Mouse (Mus musculus): Measurements from ENCODE around the gene Cmtm2b. TPM values are rescaled to one million over a fixed set of nuclear protein-coding genes. Genes with fewer than 3 reads are reported as not detected.
"Not testable (repeated sequence)": the region's sequence is repeated elsewhere in the genome, so short reads cannot be mapped to it uniquely, and the experiment has no call there.

Cmtm2b gene
- not detected in 2 replicates for polyA plus RNA-seq (2016; fragmentation: Nextera tagmentation; extraction: Ambion mirVana)

DNA sequence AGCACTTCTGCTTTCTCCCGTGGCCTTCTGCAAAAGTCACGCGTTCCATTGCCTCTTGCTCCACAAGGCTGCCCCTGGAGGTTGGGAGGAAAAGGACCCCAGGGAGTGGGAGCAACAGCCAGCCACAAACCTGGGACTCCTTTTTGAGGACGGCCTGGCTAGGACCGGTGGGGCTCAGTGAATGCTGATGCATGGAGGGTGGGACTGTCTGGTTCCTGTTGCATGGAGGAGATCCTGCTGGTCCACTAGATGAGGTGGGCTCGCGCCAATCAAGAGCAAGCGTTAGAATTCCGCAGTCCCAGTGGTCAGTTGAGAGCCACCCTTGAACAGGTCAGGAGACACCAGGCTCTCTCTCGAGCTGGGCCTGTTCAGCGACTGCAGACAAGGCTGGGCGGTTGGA, at the start of gene Cmtm2b:
Gene Cmtm2b, plus strand, starts transcription at position 301 of the 400 bp plus-strand sequence.
- H3K36me3 ChIP-seq; H3K27me3 ChIP-seq (ENCODE audit: low read depth, poor library complexity, severe bottlenecking); H3K9me3 ChIP-seq (replicated peaks); H3K4me1 ChIP-seq; H3K4me3 ChIP-seq; DNase-seq (ENCODE audit: low spot score); H3K27ac ChIP-seq: not testable (repeated sequence)
- 93% methylated on average over 12 of the region's 12 CpGs for WGBS

DNA sequence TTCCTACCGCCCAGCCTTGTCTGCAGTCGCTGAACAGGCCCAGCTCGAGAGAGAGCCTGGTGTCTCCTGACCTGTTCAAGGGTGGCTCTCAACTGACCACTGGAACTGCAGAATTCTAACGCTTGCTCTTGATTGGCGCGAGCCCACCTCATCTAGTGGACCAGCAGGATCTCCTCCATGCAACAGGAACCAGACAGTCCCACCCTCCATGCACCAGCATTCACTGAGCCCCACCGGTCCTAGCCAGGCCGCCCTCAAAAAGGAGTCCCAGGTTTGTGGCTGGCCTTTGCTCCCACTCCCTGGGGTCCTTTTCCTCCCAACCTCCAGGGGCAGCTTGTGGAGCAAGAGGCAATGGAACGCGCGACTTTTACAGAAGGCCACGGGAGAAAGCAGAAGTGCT, 28.9 kb upstream of the Cmtm2b start, which contains the start of gene Cmtm2a:
Gene Cmtm2a, minus strand, starts transcription at position 101 of the 400 bp plus-strand sequence.
- WGBS = 90% methylated on average over 12 of the region's 12 CpGs
- not testable (repeated sequence) for H3K36me3 ChIP-seq; H3K4me1 ChIP-seq; DNase-seq (ENCODE audit: low spot score); H3K4me3 ChIP-seq; H3K9me3 ChIP-seq (replicated peaks); H3K27me3 ChIP-seq (ENCODE audit: low read depth, poor library complexity, severe bottlenecking); H3K27ac ChIP-seq

DNA sequence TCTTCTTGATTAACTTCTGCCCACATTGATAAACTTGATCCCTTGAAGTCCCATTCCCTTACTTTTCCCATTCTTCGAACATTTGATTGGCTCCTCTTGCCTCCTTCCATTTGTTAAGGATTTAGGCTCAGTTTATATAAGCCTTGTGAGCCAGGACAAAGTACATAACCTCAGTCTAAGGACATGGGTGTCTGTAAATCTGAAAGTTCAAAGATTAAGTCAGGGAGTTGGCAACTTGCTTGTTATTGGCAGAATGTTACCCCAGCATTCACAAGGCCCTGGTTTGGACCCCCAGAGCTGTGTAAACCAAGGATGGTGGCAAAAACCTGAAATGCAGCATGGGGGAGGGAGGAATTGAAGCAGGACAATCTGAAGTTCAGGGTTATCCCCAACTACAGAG, 27.6 kb upstream of the Cmtm2b start:
- Histone ChIP-seq H3K27me3 (ENCODE audit: low read depth, poor library complexity, severe bottlenecking) (no peaks in the 10 kb centered on the region), H3K9me3 (replicated peaks) (no peaks in the 10 kb centered on the region), H3K4me1 (no peaks in the 10 kb centered on the region), H3K4me3 (no peak overlapping the region), H3K36me3 (no peaks in the 10 kb centered on the region), H3K27ac (no peak overlapping the region)
- WGBS = 93% methylated on average over 1 of the region's 1 CpGs
- no peak for DNase-seq (ENCODE audit: low spot score)

DNA sequence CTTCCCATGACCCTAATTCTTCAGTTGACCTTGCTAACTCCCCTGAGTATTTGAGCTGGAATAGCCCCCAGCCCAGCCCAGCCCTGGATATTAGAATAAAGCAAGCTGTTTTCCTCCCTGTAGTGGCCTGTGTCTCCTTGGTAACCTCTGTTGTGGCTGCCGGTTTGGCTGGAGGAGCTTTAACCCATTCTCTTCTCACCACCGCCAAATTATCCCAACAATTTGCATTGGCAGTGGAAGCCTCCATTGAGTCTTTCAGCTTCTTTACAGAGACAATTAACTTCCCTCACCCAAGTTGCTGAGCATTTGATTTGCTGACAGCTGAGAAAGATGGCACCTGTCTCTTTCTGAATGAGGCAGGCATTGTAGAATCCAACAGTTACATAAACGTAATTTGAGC, 20.5 kb upstream of the Cmtm2b start:
- not testable (repeated sequence) for DNase-seq (ENCODE audit: low spot score); H3K9me3 ChIP-seq (replicated peaks); H3K4me3 ChIP-seq; H3K4me1 ChIP-seq; H3K36me3 ChIP-seq; H3K27ac ChIP-seq; H3K27me3 ChIP-seq (ENCODE audit: low read depth, poor library complexity, severe bottlenecking)
- 36% methylated on average over 3 of the region's 3 CpGs for WGBS

DNA sequence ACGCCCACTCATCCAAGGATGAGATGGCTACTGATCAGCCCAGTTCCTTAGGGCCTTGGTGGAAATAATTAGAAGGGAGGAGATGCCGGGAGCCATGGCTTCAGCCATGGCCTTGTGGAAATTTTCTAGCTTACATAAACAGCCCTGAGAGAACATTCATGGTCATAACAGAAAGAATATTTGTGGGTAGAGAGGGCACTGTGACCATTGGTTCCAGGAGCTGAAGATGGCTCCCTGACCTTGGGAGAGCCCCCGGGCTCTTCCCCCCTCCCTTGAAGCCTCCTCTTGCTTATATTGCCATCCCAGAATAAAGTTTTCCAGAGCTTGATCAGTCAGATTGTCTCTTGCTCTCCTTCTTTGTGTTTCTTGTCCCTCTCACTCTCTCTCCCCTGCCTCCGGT, 19.5 kb upstream of the Cmtm2b start:
- not testable (repeated sequence) for H3K27me3 ChIP-seq (ENCODE audit: low read depth, poor library complexity, severe bottlenecking)
- 87% methylated on average over 4 of the region's 4 CpGs for whole genome bisulfite sequencing

DNA sequence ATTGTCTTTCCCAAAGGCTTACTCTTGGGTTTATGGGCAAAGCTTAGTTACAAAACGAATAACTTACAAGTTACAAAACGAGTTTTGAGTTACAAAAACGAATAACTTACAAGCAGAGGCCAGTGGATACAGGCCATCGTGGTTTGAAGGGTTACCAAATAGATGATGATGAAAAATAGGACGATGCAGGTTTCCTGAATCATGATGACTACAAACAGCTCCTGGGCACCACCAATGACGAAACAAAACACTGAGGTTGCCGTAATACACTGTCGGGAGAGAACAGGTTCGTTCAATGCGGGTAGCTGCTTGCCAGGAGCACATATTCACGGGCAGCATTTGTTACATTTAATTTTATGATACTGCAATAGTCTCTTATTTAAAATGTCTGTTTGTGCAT, 17.1 kb upstream of the Cmtm2b start:
- H3K4me1 ChIP-seq = no peaks in the 10 kb centered on the region
- no peak overlapping the region for H3K27ac ChIP-seq
- no peak overlapping the region for H3K4me3 ChIP-seq
- no peaks in the 10 kb centered on the region for H3K36me3 ChIP-seq
- DNase-seq (ENCODE audit: low spot score) = no peak
- WGBS = 88% methylated on average over 11 of the region's 11 CpGs
- no peaks in the 10 kb centered on the region for H3K9me3 ChIP-seq (replicated peaks)
- H3K27me3 ChIP-seq (ENCODE audit: low read depth, poor library complexity, severe bottlenecking) = no peaks in the 10 kb centered on the region

More for the DNA sequence above, 19.5 kb upstream of the Cmtm2b start:
- H3K9me3 ChIP-seq (replicated peaks); DNase-seq (ENCODE audit: low spot score); H3K36me3 ChIP-seq; H3K27ac ChIP-seq; H3K4me1 ChIP-seq; H3K4me3 ChIP-seq: not testable (repeated sequence)

DNA sequence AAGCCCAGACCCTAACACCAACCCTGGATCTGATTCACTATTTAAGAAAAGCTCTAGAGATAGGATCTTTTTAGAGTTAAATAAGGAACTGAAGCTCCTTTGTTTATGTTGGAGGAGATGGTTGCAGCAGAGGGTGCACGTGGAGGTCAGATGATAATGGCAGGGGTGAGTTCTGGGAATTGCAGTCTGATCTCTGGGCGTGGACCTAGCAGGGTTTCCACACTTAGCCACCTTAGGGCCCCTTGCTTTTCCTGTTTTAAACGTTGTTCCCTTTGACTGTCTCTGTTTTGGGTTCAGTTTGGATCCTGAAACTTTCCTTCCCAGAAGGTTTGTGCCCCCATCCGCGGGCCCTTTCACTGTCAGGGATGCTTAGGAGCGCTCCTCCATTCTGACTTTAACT, 13.7 kb upstream of the Cmtm2b start:
- not testable (repeated sequence) for DNase-seq (ENCODE audit: low spot score); H3K4me3 ChIP-seq; H3K9me3 ChIP-seq (replicated peaks); H3K27me3 ChIP-seq (ENCODE audit: low read depth, poor library complexity, severe bottlenecking); H3K4me1 ChIP-seq; H3K27ac ChIP-seq; H3K36me3 ChIP-seq
- 62% methylated on average over 6 of the region's 6 CpGs for WGBS

DNA sequence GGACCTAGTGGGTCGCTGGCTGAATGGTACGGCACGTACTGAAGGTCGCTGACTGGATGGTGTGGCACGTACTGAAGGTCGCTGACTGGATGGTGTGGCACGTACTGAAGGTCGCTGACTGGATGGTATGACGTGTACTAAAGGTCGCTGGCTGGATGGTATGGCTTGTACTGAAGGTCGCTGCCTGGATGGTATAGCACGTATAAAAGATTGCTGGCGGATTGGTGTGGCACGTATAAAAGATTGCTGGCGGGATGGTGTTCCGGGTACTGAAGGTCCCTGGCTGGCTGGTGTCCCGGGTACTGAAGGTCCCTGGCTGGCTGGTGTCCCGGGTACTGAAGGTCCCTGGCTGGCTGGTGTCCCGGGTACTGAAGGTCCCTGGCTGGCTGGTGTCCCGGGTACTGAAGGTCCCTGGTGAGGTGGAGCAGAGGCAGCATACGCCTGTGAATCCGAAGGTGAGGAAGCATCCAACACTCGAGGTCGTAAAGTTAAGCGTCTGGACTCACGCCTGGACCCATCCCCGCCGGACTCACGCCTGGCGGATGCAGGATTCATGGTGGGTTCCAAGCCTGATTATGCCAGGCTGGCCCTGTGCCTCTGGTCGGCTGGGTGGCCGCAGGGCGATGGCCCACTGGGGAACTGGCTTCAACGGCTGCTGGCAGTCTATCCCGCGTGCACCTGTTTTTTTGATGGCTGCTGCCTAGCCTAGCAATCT, 12.4 kb upstream of the Cmtm2b start, which contains the start of the genes Gm45711 and Cmtm1:
Gene Gm45711, minus strand, starts transcription at position 641 of the 715 bp plus-strand sequence.
Gene Cmtm1, minus strand, starts transcription at position 705 of the 715 bp plus-strand sequence.
- WGBS = 89% methylated on average over 36 of the region's 36 CpGs
- H3K9me3 ChIP-seq (replicated peaks); H3K4me3 ChIP-seq; H3K36me3 ChIP-seq; H3K27ac ChIP-seq; H3K4me1 ChIP-seq; H3K27me3 ChIP-seq (ENCODE audit: low read depth, poor library complexity, severe bottlenecking); DNase-seq (ENCODE audit: low spot score): not testable (repeated sequence)

DNA sequence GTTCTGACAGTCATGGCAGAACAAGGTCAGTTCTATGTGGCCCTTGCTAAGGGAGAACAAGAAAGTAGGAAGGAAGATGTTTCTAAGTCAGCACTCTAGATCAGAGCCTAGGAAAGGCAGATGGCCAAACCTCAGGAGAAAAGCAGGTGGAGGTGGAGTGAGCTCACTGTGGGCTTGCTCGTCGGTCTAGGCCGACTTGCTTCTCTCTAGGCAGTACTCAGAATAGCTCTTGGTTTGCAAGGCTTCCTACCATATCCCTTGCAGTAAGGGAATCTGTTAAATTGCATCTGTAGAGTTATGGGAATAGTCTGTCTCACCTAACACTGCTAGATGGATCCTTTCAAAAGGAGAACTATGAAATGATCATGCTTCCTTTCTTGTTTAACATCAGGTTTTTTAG, 10.0 kb upstream of the Cmtm2b start:
- DNase-seq (ENCODE audit: low spot score); H3K4me1 ChIP-seq; H3K4me3 ChIP-seq; H3K27me3 ChIP-seq (ENCODE audit: low read depth, poor library complexity, severe bottlenecking); H3K9me3 ChIP-seq (replicated peaks); H3K36me3 ChIP-seq; H3K27ac ChIP-seq: not testable (repeated sequence)
- 95% methylated on average over 3 of the region's 3 CpGs for whole genome bisulfite sequencing

DNA sequence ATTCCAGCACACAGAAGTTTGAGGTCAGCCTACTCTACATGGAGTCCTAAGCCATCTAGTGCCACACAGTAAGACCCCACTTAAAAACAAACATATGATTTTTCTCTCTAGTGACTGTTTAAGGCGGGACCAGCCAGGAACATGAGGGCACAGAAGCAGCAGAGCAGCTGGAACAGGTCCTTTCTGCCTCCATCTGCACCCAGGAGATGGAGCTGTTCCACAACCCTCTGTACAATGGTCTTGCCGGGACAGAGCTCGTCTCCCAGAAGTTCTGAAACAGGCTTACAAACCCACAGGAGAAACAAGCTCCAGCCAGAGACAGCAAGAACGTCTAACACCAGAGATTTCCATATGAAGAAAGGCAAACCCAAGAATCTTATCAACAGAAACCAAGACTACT, 8.7 kb upstream of the Cmtm2b start:
- no peaks in the 10 kb centered on the region for H3K4me1 ChIP-seq
- no peak for DNase-seq (ENCODE audit: low spot score)
- no peaks in the 10 kb centered on the region for H3K27me3 ChIP-seq (ENCODE audit: low read depth, poor library complexity, severe bottlenecking)
- H3K27ac ChIP-seq = no peak overlapping the region
- no peak overlapping the region for H3K4me3 ChIP-seq
- no peaks in the 10 kb centered on the region for H3K36me3 ChIP-seq
- no peaks in the 10 kb centered on the region for H3K9me3 ChIP-seq (replicated peaks)
- 80% methylated on average over 4 of the region's 4 CpGs for WGBS

DNA sequence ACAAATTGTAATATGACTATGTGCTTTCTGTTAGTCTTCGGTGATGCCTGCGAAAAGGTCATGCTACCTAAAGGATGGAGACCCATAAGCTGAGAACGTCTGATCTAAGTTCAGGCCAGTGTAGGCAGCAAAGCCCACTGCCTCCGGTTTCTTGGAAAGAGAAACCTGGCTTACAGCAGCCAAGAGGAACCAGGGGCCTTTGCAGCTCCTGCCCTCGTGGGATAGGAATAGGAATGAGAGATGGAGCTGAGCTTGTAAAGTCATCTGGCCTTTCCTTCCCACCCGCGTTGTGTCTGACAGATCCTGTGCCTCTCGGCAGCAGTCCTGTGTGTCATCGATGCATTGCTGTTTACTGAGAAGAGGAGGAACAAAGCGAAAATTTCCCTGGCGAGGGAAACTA, 763 bp upstream of the Cmtm2b start, which contains the start of gene Gm11020:
Gene Gm11020, plus strand, starts transcription at position 301 of the 400 bp plus-strand sequence.
- H3K4me1 ChIP-seq; H3K27ac ChIP-seq; H3K4me3 ChIP-seq; H3K27me3 ChIP-seq (ENCODE audit: low read depth, poor library complexity, severe bottlenecking); H3K9me3 ChIP-seq (replicated peaks); H3K36me3 ChIP-seq; DNase-seq (ENCODE audit: low spot score): not testable (repeated sequence)
- 90% methylated on average over 11 of the region's 11 CpGs for WGBS

DNA sequence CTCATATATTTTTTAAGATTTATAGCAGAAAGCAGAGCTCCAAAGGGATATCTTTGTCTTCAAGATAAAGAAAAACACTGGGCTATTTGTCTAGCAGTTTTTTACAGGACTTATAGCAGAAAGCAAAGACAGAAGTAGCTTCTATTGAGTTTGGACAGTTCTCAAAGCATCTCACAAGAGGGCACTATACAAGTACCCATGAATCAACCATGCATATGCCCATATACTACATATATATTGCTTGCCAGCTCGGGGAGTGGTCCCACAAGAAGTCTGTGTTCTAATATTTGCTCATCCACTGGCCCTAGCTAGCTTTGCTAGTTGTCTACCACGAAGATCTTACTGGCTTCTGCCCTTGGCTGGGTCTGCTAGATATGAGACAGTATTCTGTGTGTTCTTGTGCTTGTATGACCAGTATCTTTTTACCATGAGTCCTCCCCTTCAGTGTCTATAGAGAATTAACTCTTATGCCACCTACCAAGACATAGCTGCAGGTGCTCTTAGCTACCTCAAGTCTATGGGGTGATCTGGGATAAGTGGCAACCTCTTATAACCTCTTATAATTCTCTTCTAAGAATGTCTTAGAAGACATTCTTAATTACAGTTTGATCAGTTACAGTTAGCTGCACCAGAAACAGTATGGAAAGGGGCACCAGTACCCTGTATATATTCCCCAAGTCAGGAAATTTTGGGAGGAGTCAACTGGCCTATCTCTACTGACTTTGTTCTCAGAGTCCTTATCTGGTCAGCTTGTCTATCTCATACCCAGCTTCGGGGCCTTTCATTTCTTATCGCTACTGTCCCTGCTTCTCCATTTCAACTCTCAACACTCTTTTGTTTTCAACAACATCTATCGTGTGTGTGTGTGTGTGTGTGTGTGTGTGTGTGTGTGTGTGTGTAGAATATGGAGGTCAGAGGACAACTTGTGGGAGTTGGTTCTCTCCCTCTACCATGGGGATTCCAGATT, 10.9 kb downstream of the Cmtm2b start:
- no peaks in the 10 kb centered on the region for H3K4me1 ChIP-seq
- no peak overlapping the region for H3K27ac ChIP-seq
- no peaks in the 10 kb centered on the region for H3K9me3 ChIP-seq (replicated peaks)
- no peak for DNase-seq (ENCODE audit: low spot score)
- H3K27me3 ChIP-seq (ENCODE audit: low read depth, poor library complexity, severe bottlenecking) = no peaks in the 10 kb centered on the region
- WGBS = 83% methylated on average over 5 of the region's 5 CpGs
- no peak overlapping the region for H3K4me3 ChIP-seq
- no peaks in the 10 kb centered on the region for H3K36me3 ChIP-seq

DNA sequence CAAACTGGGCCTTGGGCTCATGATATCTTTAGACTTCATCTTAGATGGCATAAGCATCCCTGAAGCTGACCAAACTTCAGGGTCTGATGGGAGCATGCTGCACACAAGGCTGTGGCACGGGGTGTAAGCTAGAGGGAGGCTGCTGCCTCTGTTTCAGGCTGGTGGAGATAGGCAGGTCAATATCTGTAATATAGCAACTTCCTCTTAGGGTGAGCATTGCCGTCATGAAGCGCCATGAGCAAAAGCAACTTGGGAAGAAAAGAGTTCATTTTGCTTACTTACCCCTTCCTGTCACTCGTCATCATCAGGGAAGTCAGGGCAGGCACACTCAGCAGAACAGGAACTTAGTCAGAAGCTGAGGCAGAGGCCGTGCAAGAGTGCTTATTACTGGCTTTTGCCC, 11.8 kb downstream of the Cmtm2b start:
- H3K27ac ChIP-seq = no peak overlapping the region
- no peaks in the 10 kb centered on the region for H3K9me3 ChIP-seq (replicated peaks)
- WGBS = 77% methylated on average over 5 of the region's 5 CpGs
- no peaks in the 10 kb centered on the region for H3K4me1 ChIP-seq
- no peak overlapping the region for H3K4me3 ChIP-seq
- no peaks in the 10 kb centered on the region for H3K27me3 ChIP-seq (ENCODE audit: low read depth, poor library complexity, severe bottlenecking)
- H3K36me3 ChIP-seq = no peaks in the 10 kb centered on the region
- peak; percentile 11 for DNase-seq (ENCODE audit: low spot score)

Data from limb, embryonic 10.5 days (tissue).